Mouse (Mus musculus) ES-CJ7 (cell line): ENCODE measurements at regions not wholly inside any gene's neighbourhood (a gene's known extent, or its start where the extent isn't known, plus 50 kb on each side); places are given as distances from the start of the nearest gene placed in this dataset.
"Not testable (repeated sequence)": the region's sequence is repeated elsewhere in the genome, so short reads cannot be mapped to it uniquely, and the experiment has no call there.

Source experiments
- DNase-seq: peaks from one replicate; pipeline ENCODE4 v3.0.0; 2011; ENCODE audit warnings: low read depth, low spot score

DNA sequence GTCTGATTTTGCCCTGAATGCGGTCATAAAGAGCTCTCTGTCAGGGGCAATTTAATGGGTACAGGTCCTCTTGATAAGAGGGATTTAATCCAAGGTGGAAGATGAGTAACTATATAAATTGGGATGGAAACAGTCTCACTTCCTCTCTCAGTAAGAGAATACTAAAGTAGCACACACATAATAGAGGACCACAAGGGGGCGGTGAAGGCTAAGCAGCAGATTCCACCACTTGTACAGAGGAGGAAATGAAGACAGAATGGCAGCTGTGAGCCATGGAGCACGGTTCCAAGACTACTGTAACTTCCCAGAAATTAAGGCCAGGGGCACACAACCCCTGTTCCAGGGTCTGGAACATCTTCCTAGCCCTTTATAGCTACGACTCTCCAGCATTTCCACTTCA, 262.6 kb upstream of the Ywhaq start:
- DNase-seq = peak; percentile 31

DNA sequence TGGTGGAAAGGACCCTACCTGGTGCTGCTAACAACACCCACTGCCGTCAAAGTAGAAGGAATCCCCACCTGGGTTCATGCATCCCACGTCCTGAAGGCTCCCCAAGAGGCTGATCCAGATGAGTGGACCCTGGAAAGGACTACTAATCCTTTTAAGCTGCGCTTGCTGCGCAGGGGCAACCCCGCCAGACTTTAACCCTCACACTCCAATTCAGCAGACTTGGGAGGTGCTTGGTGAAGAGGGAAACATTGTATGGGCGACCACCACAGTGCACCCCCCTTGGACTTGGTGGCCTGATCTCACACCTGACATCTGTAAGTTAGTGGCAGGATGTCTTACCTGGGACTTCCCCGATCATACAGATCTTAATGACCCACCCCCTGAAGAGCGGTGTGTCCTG, 231.9 kb upstream of the Ywhaq start:
- not testable (repeated sequence) for DNase-seq

- not testable (repeated sequence) for DNase-seq
These were observed 196.3 kb upstream of the Ywhaq start for GRCm38 (mm10) chr12:21613781-21614180.

- no peak for DNase-seq
These were observed 151.1 kb upstream of the Ywhaq start for GRCm38 (mm10) chr12:21568415-21569040.

DNA sequence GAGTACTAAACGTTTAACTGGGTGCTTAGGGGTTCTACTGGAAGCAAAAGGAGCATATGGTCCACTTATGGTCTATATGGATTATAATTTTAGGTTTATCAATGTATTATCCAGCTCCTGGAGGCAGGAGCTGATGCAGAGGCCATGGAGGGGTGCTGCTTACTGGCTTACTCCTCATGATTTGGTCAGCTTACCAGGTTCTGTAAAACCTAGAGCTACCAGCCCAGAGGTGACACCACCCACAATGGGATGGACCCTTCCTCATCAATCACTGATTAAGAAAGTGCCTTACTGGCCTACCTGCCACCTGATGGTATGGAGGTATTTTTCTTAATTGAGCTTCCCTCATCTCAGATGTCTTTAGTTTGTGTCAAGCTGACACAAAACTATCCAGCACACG, 126.5 kb upstream of the Ywhaq start:
- DNase-seq = not testable (repeated sequence)

- DNase-seq = peak; percentile 63
These were observed 125.9 kb upstream of the Ywhaq start for GRCm38 (mm10) chr12:21543153-21543894.

DNA sequence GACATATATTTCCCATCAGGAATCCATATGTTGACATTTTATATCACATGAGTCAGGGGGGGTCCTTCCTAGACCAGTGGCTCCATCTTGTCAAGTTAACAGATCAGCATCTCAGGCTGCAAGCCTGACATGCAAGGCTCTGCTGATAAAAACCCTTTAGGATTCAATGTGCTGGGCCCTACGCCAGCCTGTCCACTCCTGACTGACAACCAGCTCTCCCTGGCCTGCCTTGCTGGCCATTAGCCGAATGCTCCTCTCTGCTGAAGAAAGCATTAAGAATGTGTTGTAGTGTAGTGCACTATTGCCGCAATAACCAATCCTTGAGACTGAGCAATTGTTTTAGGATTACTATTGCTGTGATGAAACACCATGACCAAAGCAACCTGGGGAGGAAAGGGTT, 114.3 kb upstream of the Ywhaq start:
- DNase-seq = no peak

GRCm38 (mm10) chr12:21529367-21529766, 111.9 kb upstream of the Ywhaq start:
- DNase-seq = not testable (repeated sequence)

DNA sequence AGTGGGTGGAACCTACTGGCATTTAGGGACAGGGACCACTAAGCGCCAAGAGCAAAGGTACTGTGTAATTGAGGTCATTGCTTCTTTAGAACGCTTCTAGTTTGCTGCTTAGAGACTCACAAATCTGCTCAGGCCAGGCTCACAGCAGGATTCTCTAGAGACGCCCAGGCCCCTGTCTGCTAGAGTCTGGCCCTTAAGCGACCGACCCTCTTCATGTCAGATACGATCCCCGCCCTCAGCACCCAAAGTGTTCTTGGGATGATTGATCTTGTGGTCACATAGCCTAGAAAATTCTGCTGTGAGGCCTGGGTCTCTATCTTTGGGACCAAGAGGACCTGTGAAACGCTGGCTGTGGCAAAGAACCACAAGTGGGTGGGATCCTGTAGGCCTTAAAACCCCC, 109.9 kb upstream of the Ywhaq start:
- not testable (repeated sequence) for DNase-seq

DNA sequence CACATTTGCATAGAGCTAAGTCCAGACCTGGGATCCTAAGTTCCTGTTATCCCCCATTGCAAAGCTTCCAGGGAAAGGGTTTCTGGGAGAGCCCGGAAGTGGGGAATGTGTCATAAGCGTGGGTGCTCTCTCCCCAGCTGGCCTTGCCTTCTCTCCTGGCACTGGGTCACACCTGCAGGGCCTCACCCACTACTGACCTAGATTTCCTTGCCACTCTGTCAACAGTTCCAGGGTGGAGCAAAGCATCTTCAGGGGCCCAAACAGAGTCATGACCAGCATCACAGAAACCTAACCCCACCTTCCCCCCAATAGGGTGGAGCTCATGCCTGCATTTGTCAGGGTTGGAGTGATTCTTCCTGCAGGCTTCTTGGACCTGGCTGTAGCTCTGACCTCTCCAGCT, 109.5 kb upstream of the Ywhaq start:
- DNase-seq = not testable (repeated sequence)

GRCm38 (mm10) chr12:21525567-21525966, 108.1 kb upstream of the Ywhaq start:
- DNase-seq = not testable (repeated sequence)

DNA sequence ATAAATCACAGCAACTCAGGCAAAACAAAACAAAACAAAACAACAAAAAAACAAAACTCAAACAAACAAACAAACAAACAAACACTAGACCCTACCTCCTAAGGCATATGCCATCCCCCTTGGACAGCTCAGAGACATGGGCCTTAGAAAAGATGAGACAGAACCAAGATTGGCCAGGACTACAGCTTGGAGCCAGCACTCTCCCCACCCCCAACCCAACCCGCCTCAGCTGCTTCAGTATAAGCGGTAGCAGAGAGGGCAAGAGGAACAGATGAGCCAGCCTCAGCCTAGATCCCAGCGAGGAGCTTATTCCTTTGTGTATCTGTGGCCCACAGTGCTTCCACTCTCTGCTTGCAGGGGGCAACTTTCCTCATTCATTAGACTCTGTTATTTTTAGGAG, 105.2 kb upstream of the Ywhaq start:
- DNase-seq = no peak

DNA sequence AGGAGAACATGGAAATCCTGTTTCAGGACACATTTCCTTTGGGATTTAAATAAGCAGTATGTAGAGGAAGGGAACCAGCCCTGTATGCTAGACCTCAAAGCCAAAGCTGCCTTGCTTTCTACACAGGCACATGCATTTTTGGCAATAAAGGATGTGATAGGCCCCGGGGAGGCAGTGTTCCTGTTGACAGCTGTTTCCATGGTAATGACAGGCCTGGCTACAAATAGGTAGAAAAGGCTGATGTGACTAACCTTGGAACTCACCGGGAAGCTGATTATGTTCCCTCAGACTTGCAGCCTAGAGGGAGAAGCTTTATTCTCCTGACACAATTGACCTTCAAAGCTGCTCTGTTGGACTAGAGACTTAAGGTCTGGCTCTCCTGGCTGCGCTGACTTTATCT, 101.6 kb upstream of the Ywhaq start:
- peak; percentile 68 for DNase-seq

GRCm38 (mm10) chr12:21512736-21513135, 95.3 kb upstream of the Ywhaq start:
- DNase-seq = no peak

DNA sequence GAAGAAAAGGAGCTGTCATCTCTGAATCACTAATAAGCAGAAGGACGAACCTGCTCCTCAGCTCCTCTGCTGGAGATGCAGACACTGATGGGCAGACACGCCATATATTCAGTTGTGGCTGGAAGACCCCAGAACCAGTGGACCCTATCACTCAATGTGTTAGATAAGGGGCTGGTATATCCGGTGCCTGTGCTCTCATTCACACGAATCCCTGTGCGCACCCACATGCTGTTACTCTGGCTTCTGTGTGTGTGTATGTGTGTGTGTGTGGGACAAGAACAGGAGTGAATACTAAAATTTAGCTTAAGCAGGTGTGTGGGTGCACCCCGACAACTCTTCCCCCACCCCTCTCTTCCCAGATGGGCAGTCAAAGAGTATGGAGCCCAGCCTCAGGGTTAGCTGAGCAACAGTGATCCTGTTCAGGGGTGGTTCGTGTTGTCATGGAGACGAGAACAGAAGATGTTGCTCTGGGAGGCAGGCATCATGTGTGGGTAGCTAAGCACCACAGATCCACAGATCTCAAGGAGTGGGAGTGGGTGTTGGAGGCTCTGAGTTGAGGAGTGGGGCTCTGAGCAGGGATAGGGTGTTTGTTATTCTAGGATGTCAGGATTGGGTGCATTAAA, 93.7 kb upstream of the Ywhaq start:
- DNase-seq = no peak

- DNase-seq = no peak
These were observed 89.6 kb upstream of the Ywhaq start for GRCm38 (mm10) chr12:21507080-21507479.

DNA sequence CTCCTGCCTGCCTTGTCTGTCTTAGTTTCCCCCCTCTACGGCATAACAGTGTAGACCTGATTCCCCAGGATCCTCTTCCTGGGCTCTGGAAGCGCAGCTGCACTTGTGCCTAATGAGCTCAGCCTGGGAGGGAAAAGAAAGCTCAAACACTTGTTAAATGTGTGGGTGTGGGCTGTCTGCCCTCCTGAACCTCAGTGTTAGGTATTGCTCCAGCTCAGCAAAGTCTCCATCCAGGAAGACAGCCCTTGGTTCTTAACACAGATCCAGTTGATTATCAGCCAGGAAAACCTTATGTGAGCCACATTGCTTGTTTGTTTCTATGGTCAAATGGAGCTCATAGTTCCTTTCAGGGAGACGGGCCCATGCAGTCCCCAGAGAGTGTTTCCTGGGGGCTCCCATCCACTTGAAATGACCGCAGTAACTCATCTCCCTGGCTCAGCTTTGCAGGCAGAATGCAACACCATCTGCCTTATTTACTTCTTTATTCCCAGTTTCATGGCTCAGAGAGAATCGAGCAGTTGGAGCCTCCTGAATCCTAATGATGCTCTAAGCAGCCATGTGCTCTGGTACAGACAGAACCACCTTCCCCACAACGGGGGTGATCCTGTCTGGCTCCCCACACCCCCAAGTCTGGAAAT, 88.4 kb upstream of the Ywhaq start:
- no peak for DNase-seq

GRCm38 (mm10) chr12:21503250-21503649, 85.8 kb upstream of the Ywhaq start:
- no peak for DNase-seq

GRCm38 (mm10) chr12:21496974-21497373, 79.5 kb upstream of the Ywhaq start:
- DNase-seq = no peak

GRCm38 (mm10) chr12:21495511-21495910, 78.1 kb upstream of the Ywhaq start:
- no peak for DNase-seq

DNA sequence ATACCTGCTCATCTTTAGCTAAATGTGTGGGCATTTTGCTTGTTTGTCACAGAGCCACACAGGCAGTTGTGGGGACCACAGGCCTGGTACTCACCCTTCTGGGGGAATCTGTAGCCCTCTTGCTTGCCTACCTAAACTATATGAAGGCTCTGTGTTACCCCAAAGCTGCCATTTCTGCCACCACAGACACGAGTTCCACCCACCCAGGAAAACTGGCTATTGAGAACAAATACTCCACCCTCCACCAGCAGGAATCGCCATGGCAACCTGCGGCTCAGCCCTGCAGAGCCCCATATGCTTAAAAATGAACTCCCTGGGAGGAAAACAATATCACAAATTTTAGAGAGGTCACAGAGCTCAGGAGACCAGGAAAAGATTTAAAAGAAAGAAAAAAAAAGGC, 76.0 kb upstream of the Ywhaq start:
- no peak for DNase-seq

DNA sequence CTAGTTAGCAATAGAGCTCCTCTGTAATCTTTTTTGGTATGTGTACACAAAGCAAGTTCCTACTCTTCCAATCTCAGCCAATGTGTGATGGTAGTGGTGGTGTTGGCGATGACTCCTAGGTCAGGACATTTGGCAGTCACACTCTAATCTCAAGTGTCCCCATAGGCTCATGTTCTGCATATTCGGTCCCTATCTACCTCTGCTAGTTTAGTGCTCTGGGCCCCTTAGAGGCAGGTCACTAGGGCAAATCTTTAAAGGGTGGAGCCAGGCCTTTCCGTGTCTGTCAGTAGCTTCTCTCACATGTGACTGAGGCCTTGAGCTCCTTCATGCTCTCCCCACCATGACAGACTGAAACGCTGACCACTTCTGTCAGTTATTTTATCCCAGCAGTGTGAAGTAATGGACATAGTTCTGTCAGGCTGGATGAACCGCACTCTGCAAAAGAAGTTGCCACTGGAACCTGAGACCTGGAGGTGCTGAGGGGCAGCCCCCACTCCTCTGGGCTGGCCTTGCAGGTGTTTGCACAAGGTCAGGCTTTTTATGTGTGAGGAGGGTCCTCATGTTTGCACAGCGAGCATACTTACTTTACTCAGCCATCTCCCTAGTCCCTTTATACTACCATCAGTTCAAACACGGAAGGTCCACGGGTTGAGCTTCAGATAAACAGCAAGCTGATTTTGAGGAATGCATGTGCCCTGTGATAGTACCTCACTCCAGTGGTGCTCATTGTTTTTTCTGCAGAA, 75.3 kb upstream of the Ywhaq start:
- DNase-seq = no peak
